Mouse (Mus musculus) gastrocnemius, postnatal 14 days (tissue): ENCODE data around the gene Map3k3. TPM values are rescaled to one million over a fixed set of nuclear protein-coding genes. Genes with fewer than 3 reads are reported as not detected.
"Not testable (repeated sequence)": the region's sequence is repeated elsewhere in the genome, so short reads cannot be mapped to it uniquely, and the experiment has no call there.

Source experiments
- DNase-seq: peaks from one replicate; pipeline ENCODE4 v3.0.0; 2021; ENCODE audit warnings: mixed read lengths
- intact Hi-C: fragments of 180-260 bp; cut with DNase I; formaldehyde crosslinking; loops from one replicate; pipeline ENCODE4 v1.15.1; 2025; ENCODE audit warnings: low total_unique reads
- total RNA-seq, 2 experiments: library from RNA; stranded (reverse); gene quantifications; 2 replicates each; pipeline ENCODE4 v1.2.3; 2021

Gene Map3k3
- total RNA-seq, 2 experiments from 2014 or later, result 22.1 to 22.7 TPM

DNA sequence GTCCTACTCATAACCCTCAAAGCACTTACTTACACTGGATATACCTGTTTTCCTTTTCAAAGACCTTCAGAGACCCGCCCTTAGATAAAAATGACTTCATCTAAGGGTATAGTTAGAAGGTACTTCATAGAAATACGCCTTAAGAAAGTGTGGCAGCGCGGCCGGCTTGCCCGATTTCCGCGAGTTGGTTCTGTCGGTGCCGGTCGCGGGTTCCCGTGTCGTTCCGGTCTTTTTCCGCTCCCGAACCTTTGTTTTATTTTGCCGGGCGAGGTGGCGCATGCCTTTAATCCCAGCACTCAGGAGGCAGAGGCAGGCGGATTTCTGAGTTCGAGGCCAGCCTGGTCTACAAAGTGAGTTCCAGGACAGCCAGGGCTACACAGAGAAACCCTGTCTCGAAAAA lies 17.8 kb upstream of the Map3k3 start:
- DNase-seq, result peak; percentile 55
- intact Hi-C loops, result not testable (repeated sequence)

DNA sequence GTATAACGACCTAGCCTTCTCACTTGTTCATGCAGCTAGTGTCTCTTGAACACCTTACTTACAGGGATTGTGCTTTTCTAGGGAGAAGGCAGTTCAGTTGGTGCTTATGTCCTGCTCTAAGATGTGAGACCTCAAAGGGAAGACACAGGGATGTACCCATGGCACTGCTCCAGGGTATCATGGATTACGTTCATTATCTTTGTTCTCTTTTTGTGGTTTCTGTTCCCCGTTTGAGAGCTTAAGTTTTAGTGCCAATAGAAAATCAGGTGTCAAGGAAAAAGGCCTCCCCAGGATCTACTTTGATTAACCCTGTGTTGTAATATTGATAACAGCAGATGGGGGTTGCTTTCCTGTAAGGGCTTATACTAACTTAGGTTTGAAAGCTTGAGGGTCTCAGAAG lies 10.6 kb upstream of the Map3k3 start:
- intact Hi-C loops, result no loop called here
- DNase-seq, result no peak

DNA sequence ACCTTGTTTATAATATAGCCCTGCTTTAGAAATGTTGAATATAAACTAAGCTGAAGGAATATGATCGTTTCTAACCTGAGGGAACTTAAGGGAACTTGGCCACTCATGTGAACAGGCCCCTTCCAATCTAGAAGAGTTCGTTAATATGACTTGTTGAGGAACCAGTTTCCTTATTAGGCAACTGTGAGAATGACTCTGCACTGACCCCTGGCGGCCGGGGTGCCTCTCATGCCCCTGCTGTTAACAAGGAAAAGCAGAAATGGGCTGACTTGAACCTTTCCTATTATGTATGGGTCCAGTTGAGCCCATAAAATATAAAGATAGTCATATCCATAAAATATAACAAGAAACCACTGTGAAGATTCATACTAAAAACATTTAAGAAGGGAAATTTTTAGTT lies 8.1 kb upstream of the Map3k3 start:
- intact Hi-C loops, result no loop called here
- DNase-seq, result peak; percentile 69

DNA sequence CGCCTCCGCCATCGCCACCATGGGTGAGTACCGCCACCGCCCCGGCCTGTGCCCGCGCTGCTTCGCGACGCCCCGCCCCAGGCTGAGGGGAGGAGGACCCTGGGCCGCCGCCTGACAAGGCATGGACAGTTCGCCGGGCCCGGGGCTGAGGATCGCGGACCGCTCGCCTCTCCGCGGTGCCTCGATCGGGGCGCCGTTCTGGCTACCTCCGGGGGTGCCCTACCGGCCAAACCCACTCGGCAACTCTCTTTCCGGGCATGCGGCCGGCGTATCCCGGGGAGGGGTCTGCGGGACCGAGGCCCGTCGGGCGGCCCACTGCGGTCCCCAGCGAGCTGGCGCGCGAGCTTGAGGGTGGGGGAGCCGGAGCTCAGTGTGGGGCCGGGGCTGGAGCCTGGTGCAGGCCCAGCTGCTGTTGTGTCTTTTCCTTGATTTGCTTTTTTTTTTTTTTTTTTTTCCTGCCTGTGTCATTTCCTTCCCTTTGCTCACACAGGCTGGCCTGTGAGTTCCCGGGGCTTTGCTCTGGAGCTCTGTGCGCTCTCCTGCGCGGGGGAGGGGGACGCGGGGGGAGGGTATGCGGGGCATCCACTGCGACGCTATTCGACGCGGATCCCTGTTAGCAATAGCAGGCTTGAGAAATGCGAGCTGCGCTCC lies 623 bp downstream of the Map3k3 start:
- DNase-seq, result peak; percentile 87
- intact Hi-C loops, result no loop called here

DNA sequence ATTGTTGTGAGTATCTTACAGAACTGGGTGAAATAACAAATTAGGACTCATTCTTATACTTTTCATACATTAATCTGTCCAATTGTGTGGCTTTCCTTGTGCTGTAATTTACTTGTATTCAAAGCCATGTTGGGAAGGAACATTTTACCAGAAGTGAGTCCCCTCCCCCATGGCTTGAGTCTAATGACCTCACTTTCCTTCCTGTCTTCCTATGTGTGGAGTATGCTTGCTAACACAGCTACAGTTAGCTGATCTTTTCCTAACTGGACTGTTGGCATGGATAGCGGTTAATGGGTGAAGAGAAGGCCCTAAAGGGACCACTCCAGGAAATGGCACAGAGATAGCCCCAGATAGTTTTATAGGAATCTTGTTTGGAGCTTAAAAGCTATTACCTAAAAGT lies 13.8 kb downstream of the Map3k3 start:
- DNase-seq, result no peak
- intact Hi-C loops, result no loop called here

DNA sequence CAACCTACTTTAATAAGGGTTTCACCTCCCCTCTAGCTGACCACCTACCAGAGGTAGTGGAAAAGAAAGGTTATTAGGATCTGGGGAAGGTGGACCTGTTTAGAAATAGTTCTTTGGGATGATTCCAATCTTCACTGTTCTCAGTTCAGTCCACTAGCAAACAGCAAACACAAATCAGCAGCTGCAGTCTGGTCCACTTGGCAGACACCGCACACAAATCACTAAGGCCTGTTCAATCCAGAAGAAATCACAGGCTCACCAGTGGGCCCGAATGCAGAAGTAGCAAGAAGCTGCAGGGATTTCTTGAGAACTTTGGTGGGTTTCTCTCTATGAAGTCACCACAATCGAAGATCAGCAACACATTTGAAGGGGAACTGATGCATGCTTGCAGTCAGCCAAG lies 18.5 kb downstream of the Map3k3 start:
- DNase-seq, result peak; percentile 16
- intact Hi-C loops, result no loop called here

DNA sequence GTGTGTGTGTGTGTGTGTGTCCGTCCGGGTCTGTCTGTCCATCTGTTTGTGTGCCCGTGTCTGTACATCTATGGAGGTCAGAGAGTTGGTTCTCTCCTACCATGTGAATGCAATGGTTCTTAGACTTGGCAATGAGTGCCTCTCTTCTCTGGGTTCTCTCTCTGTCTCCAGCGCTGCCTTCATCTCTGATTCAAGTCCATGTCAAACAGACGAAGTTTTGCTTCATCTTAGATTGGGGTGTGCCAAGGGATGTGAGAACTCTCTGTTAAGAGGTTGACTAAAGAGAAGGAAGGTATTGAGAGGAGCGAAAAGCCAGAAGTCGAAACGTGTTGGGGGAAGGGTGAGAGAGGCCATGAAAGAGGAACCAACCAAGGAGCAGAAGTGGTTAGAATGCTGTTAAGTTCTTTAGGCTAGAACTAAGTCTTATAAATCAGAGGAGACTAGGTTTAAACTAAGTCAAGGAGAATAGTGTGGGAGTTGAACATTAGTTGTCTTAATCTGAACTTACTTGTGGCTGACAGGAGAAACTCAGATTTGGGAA lies 21.7 kb downstream of the Map3k3 start:
- no peak for DNase-seq
- intact Hi-C loops, result no loop called here

DNA sequence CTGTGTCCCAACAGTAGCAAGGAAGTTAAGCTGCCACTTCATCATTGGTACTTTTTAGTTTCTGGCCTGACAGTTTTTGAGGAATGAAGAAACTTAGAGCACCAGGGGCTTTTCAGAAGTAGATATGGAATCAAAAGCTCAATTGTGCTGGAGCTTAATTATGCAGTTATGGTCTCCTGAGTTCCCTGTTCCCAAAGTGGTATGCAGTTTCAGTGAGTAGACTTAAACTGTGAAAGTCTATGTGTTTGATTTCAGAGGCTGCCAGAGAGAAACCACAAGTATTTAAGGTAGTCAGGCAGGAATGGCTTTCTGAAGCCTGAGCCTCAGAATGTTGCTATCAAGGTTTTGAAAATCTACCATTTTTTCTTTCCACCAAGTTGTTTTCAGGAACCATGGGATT lies 27.3 kb downstream of the Map3k3 start:
- intact Hi-C loops, result no loop called here
- DNase-seq, result no peak

DNA sequence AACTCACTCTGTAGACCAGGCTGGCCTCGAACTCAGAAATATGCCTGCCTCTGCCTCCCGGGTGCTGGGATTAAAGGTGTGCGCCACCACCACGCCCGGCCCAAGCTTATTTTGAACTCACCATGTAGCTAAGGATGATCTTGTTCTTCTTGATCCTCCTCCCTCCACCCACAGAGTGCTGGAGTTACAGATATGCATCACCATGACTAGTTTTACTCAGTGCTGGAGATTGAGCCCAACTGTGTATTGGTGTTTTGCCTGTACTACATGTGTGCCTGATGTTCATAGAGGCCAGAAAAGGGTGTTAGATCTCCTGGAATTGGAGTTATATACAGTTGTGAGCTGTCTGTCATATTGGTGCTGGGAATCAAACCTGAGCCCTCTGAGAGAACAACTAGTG lies 37.8 kb downstream of the Map3k3 start:
- no peak for DNase-seq
- intact Hi-C loops, result no loop called here

DNA sequence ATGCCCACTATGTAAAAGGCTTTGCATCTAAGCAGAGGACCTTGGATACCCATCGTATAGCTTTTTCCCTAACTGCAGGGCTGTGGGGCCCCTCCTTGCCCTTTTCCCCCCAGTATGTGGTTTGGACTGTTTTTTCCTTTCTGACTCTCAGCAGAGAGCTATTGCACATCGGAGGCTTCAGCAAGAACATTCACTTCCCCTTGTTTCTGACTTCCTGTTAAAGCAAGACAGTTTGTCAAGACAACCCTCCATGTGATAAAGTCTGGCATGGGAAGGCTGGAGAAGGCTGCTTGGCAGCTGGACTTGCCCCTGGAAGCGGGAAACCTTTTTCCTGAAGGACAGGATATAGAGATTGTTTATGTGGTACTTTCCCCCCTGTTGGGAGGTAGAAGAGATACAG lies 38.3 kb downstream of the Map3k3 start:
- intact Hi-C loops, result no loop called here
- peak; percentile 6 for DNase-seq

DNA sequence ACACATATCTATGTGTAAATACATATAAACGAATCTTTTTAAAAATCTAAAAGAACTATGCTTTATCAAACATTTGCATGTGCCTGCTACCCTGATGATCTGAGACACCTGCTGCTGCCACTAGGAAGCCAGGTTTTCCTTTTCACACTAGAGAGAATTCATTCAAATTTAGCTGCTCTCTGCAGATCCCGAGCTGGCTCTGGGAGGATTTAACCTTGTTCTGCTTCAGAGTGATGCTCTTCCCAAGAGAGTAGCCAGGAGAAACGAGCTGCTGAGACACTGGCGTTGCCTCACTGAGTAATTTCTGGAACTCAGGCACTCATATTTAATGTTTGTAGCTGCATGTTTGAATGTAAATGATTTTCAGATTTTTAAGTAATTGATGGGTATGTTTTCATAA lies 40.4 kb downstream of the Map3k3 start:
- no peak for DNase-seq
- intact Hi-C loops, result no loop called here

DNA sequence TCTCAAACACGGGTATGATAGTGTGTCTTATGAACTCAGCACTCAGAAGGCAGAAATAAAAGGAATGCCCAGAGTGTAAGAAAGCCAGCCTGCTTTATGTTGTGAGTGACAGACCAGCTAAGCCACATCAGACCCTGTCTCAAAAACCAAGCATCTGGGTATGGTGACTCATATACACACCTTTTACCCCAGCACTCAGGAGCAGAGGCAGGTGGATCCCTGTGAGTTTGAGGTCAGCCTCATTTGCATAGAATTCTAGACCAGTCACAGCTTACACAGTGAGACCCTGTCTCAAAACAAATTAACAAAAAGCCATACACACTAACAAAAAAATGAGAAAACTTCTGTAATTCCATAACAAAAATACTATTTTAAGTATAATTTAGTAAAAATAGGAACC lies 41.4 kb downstream of the Map3k3 start:
- no peak for DNase-seq
- intact Hi-C loops, result no loop called here

DNA sequence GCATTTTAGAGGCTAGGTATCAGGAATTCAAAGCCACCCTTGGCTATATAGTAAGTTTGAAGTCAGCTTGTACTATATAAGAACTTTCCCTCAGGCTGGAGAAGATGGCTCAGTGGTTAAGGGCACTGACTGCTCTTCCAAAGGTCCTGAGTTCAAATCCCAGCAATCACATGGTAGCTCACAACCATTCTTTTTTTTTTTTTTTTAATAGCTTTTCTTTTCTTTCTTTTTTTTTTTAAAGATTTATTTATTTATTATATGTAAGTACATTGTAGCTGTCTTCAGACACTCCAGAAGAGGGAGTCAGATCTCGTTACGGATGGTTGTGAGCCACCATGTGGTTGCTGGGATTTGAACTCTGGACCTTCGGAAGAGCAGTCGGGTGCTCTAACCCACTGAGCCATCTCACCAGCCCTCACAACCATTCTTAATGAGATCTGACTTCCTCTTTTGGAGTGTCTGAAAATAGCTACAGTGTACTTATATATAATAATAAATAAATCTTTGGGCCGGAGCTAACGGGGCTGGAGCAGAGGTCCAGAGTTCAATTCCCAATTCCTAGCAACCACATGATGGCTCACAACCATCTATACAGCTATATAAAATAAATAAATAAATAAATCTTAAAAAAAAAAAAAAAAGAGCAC lies 42.4 kb downstream of the Map3k3 start:
- intact Hi-C loops, DNase-seq: not testable (repeated sequence)

DNA sequence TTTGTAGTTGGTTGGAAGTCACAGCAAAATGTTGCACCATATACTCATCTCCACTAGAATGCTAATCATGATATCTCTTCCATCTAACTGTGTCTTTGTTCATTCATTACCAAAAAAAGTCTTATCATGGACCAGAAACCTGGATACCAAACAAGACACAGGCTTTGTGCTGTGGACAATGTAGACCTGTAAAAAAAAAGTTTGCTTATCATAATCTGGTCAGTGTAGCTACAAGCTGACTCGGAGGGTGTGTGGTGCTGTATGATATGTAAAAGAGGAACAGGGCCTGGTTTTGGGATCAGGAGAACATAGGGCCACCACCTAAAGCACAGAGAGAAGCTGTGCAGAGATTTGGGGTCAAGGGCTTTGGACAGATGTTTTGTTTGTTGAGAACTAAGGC lies 45.1 kb downstream of the Map3k3 start:
- no peak for DNase-seq
- intact Hi-C loops, result no loop called here

DNA sequence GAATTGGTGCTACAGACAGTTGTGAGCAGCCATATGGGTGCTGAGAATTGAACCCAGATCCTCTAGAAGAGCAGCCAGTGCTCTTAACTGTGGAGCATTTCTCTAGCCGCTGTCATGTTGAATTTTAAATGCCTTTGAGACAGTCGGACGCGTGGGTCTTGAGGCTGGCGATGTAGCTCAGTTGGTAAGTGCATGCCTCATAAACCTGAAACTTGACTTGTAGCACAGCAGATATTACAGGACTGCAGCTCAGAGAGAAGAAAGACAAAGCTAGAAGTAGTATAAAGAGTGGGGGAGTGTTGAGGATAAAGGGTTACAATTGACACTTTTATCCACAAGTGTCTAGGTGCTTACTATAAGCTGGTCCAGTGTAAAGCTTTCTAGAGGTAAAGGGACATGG lies 48.1 kb downstream of the Map3k3 start:
- no peak for DNase-seq
- intact Hi-C loops, result no loop called here

DNA sequence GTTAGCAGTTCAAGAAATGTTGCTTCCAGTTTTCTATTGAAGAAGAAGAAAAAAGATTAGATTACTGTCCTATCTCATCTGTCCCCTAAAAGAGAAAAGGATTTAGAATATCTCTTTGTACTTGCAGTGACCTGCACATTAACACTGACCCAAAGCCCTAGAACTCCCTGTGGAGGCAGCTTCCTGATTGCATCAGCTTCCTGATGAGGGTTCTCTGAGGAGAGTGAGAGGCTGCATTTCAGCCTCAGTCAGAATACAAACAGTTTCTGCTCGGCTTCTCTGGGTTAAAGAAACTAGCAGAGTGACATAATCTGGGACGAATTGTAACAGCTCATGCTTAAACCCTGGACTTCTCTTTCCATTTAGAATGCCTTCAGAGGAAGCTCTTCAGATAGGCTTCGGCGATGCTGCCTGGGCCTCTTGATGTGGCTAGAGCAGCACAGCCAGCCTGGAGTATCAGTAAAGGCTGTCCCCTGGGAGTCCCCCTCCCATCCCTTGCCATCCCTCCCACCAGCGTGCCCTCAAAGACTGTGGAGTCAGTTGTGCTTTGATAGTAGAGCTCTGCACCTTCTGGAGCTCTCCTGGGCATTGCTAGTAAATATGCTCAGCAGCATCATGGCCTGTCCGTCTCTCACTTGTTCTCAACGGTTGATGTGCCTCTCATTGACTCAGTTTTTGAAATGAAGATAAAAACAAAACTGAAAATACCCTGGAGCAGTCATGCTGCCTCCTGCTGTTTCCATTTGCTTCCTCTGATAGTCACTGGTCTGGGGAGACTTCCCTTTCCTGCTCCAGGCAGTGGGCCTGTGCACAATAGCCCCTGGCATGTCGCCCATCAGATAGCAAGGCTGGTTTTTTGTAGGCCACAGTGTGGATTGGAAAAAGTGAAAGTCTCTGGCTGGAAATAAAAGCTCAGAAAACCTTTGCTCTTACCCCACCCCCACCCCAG lies 50.4 kb downstream of the Map3k3 start:
- DNase-seq, result peak; percentile 81
- intact Hi-C loops, result no loop called here

DNA sequence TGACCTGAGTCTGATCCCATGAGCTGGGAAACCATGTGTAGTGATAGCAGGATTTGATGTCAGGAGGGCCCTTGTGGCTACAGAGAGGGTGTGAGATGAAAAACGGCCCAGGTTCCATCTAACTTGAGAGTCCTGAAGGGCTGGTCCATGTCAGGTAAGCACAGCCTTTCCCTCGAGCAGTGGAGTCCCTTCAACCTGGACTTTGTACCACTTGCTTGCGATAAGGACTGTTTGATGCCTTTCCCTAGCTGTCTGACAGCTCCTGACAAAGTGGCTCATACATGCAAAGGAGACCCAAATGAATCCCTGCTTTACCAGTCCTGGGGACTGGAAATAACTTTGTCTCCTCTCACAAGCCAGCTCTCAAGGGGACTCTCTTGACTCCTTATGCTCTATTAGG lies 66.8 kb downstream of the Map3k3 start:
- no peak for DNase-seq
- intact Hi-C loops, result no loop called here

DNA sequence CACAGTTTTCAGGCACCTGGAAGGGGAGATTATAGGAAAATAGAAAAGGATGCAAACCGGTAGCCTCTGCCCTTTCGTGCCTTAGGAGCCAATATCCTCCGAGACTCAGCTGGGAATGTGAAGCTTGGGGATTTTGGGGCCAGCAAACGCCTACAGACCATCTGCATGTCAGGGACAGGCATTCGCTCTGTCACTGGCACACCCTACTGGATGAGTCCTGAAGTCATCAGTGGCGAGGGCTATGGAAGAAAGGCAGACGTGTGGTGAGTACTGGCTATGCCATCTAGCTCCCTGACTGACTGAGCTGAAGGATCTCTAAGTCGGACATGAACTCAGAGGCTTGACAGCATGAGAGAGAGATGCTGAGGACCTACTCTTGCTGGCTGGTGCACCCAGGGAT lies 67.7 kb downstream of the Map3k3 start:
- intact Hi-C loops, result no loop called here

DNA sequence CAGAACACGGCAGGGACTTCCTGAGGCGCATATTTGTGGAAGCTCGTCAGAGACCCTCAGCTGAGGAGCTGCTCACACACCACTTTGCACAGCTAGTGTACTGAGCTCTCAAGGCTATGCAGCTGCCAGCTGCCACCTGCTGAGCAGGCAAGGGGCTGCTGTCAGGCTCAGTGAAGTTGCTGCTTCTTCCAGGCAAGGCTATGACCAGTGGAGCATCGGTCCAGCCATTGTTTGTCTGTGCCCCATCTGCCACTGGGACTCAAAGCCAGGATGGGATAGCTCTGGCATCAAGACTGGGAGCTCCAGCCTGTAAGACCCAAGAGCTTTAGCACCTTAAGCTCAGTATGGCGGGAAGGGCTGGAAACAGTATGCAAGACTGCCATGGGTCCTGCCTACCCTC lies 69.7 kb downstream of the Map3k3 start:
- no peak for DNase-seq
- intact Hi-C loops, result no loop called here

More for the DNA sequence above, 67.7 kb downstream of the Map3k3 start:
- DNase-seq, result no peak

DNA sequence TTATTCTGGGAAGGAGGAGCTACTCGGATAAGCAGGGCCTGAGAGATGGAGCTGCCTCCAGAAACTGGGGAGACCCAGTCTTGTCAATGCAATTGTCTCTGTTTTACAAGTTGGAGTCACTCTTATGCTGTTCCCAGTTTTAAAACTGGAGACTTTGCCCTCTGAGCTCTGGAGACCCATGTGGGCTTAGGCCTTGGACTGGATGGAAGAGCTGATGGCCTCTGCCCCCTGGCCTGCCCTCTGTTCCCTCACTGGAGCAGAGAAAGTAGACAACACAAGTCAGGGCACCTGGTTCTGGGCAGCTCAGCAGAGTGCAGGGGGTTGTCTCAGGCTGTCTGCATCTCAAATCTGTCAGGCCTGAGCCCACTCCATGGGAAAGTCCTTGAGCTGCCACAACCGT lies 70.4 kb downstream of the Map3k3 start:
- intact Hi-C loops, result no loop called here
- DNase-seq, result no peak
